Mouse (Mus musculus) yolk sac, embryonic 10.5 days (tissue): ENCODE measurements around the gene Slc22a8.

Experiments used
- DNase-seq: peaks from one replicate; pipeline ENCODE4 v3.0.0-alpha.2; 2017; ENCODE audit warnings: low spot score

Slc22a8 gene

DNA sequence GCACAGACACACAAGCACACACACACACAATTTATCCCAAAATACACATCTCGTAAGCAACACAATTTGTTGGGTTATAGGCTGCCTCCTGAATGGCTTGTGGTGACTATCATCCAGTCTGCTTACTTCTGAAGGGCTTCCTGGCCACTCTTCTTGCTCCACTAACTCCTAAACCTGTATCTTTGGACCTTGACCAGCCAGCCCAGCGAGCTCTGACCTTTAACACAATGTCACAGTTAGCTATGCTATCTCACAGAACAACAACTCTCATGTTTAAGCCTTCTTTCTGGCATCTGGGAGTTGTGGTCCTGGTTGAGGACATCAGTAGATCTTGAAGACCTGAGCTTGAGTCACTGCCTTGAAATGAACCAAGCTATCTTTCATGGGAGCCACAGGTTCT, 8.2 kb downstream of the Slc22a8 start:
- peak; percentile 65 for DNase-seq

GRCm38 (mm10) chr19:8601922-8602321, 10.9 kb downstream of the Slc22a8 start:
- DNase-seq, result no peak

DNA sequence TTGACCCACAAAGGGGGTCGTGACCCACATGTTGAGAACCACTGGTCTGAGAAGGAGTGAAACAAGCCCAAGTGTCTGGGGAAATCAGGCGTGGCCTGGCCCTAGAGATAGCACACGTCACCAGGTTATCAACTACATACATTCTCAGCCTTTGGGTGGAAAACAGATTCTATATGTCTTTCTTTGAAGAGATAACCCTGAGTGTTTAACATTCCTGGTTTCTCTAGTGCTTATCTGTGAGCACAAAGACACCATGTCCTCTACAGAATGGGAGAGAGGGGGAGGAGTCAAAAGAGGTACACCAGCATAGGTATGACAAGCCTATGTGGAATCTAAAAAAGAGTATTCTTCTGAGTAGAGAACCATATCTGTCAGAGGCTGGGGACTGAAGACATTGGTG, 11.9 kb downstream of the Slc22a8 start:
- peak; percentile 43 for DNase-seq

DNA sequence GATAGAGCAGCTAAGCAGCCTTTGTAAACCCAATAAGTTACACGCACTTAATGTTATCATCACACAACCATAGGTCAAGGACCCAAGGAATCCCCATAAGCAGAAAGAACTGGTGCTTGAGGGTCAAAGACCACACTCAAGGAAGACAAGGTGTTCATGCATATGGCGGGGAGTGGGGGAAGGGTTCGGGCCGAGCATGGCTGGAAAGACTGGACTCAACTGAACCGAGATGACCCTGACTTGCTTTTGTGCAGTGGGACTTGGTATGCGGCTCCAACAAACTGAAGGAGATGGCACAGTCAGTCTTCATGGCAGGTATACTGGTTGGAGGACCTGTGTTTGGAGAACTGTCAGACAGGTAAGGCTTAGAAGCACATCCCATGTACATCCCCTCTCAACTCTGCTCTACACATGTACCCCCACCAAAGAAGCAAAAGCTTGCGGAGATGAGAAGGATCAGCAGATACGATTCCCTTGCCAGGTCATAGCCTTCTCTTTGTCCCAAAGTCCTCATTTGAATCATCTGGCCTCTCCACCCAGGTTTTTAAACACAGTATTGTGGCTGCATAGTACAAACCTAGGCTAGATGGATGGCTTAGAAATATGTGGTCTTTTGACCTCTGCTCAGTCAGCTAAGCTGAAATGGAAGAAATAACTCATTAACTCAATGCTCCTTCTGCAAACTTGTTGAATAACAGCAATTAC, 13.6 kb downstream of the Slc22a8 start:
- DNase-seq, result peak; percentile 68

DNA sequence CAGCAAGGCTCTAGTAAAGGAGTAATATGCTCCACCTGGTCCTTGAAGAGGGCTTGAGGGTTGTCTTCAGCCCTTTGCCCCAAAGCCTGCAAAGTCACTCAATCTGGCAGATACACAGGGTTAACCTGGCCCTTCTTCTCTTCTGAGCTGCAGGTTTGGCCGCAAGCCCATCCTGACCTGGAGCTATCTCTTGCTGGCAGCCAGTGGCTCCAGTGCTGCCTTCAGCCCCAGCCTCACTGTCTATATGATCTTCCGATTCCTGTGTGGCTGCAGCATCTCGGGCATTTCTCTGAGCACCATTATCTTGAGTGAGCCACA, 14.1 kb downstream of the Slc22a8 start:
- no peak for DNase-seq

- no peak for DNase-seq
These were observed 20.5 kb downstream of the Slc22a8 start for GRCm38 (mm10) chr19:8611358-8612123.

- DNase-seq, result no peak
These were observed 22.1 kb downstream of the Slc22a8 start for GRCm38 (mm10) chr19:8613111-8613510.

DNA sequence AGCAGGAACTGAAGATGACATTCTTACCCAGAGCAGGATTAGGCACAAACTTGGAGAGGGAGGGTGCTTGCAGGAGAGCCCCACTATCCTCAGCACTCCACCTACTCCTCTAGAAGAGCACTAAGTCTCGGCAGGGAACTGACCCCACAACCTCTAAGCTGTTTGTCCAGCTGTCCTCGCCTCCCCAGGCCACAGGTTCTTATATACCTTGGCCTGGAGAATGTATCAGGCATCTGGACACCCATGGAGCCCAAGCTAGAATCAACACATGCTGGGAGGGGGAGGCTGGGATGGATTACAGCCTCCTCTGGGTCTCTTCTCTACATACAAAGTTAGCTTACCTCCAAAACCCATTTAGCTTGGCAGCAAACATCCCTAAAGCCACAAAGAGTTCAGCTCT, 23.3 kb downstream of the Slc22a8 start:
- no peak for DNase-seq

- no peak for DNase-seq
These were observed 25.3 kb downstream of the Slc22a8 start for GRCm38 (mm10) chr19:8616314-8616713.

DNA sequence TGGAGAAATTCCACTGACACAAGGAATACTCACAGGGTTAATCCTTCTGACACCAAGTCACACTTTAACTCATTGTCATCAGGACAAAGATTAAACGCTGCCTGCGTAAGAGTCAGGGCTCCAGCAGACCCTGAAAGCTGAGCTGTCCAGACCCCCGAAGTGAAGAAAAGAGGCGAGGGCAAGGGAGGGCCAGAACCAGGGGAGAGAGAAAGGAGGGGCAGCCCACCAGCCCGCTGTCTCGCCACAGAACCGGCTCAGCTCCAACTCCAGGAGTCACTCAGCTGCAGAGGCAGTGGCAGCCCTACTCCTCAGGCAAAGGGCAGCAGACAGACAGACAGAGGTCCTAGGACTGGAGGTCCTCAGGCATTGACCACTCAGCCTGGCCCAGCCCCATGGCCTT, 26.9 kb downstream of the Slc22a8 start, which contains the start of gene Slc22a6:
Gene Slc22a6, plus strand, starts transcription at position 136 of the 400 bp plus-strand sequence.
- DNase-seq, result no peak

GRCm38 (mm10) chr19:8621098-8621497, 30.0 kb downstream of the Slc22a8 start:
- no peak for DNase-seq

GRCm38 (mm10) chr19:8630249-8630648, 39.2 kb downstream of the Slc22a8 start:
- peak; percentile 63 for DNase-seq

GRCm38 (mm10) chr19:8630826-8631225, 39.8 kb downstream of the Slc22a8 start:
- DNase-seq, result no peak

- no peak for DNase-seq
These were observed 41.0 kb downstream of the Slc22a8 start for GRCm38 (mm10) chr19:8632029-8632428.

- no peak for DNase-seq
These were observed 51.0 kb downstream of the Slc22a8 start for GRCm38 (mm10) chr19:8642086-8642485.

GRCm38 (mm10) chr19:8646393-8646792, 55.3 kb downstream of the Slc22a8 start:
- no peak for DNase-seq

- DNase-seq, result no peak
These were observed 64.8 kb downstream of the Slc22a8 start for GRCm38 (mm10) chr19:8655833-8656232.

DNA sequence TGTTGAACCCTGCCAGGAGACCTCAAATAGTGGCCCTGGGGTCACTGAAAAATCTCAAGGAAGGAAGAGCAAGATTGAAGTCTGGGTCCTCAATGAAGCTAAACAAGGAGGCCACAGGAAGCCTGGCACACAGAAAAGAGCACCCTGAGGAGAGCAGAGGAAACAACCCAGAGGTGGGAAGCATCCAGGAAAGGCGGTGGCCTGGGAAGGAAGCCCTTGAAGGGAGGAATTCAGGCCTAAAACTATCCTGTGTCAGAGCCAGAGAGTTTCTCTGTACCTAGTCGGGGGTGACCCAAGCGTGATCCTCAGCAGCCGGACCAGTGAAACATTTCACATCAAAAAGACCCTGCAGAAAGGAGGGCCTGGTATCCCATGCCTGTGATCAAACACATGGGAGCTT, 65.3 kb downstream of the Slc22a8 start:
- DNase-seq, result no peak
